Mouse (Mus musculus) ZHBTc4 (cell line): ENCODE results near the gene Brinp2.

Experiments used
- DNase-seq: peaks from one replicate; pipeline ENCODE4 v3.0.0-alpha.2; 2011; ENCODE audit warnings: low read depth, low spot score

Brinp2 gene

GRCm38 (mm10) chr1:158221048-158221447 is 135.1 kb downstream of the Brinp2 start:
- no peak for DNase-seq

GRCm38 (mm10) chr1:158220148-158220547 is 136.0 kb downstream of the Brinp2 start:
- no peak for DNase-seq

- no peak for DNase-seq
Measured at GRCm38 (mm10) chr1:158218750-158219149, 137.4 kb downstream of the Brinp2 start.

GRCm38 (mm10) chr1:158218294-158218693 is 137.8 kb downstream of the Brinp2 start:
- no peak for DNase-seq

GRCm38 (mm10) chr1:158215581-158215980 is 140.5 kb downstream of the Brinp2 start:
- peak; percentile 83 for DNase-seq

- DNase-seq, result peak; percentile 65
Measured at GRCm38 (mm10) chr1:158214743-158215142, 141.4 kb downstream of the Brinp2 start.

GRCm38 (mm10) chr1:158213736-158214135 is 142.4 kb downstream of the Brinp2 start:
- no peak for DNase-seq

- no peak for DNase-seq
Measured at GRCm38 (mm10) chr1:158207620-158208019, 148.5 kb downstream of the Brinp2 start.

GRCm38 (mm10) chr1:158202932-158203331 is 153.2 kb downstream of the Brinp2 start:
- DNase-seq, result peak; percentile 58
